Mouse (Mus musculus) heart, embryonic 10.5 days (tissue): ENCODE results near the gene Idi2. TPM values are rescaled to one million over a fixed set of nuclear protein-coding genes. Genes with fewer than 3 reads are reported as not detected.
"Not testable (repeated sequence)": the region's sequence is repeated elsewhere in the genome, so short reads cannot be mapped to it uniquely, and the experiment has no call there.

Experiments
- DNase-seq: peaks from one replicate; pipeline ENCODE4 v3.0.0-alpha.2; 2017; ENCODE audit warnings: low spot score
- H3K27ac ChIP-seq: fragments of 300-500 bp; sonication (generic); 2 replicates; pipeline ENCODE4 v1.5.1; 2016; ENCODE audit warnings: mild to moderate bottlenecking
- H3K27me3 ChIP-seq: fragments of 300-500 bp; sonication (generic); 2 replicates; pipeline ENCODE4 v1.6.1; 2016; ENCODE audit warnings: mild to moderate bottlenecking; ENCODE audit not compliant: poor library complexity, insufficient read depth, severe bottlenecking
- H3K36me3 ChIP-seq: fragments of 300-500 bp; sonication (generic); 2 replicates; pipeline ENCODE4 v1.6.1; 2016; ENCODE audit warnings: mild to moderate bottlenecking, moderate library complexity
- H3K4me1 ChIP-seq: fragments of 300-500 bp; sonication (generic); 2 replicates; pipeline ENCODE4 v1.6.1; 2016; ENCODE audit warnings: mild to moderate bottlenecking
- H3K4me3 ChIP-seq: fragments of 300-500 bp; sonication (generic); 2 replicates; pipeline ENCODE4 v1.5.1; 2016; ENCODE audit warnings: mild to moderate bottlenecking, moderate library complexity
- H3K9me3 ChIP-seq: fragments of 300-500 bp; sonication (generic); 2 replicates; pipeline ENCODE4 v1.6.1; 2016; ENCODE audit warnings: mild to moderate bottlenecking, moderate library complexity
- WGBS: fragments of 180-500 bp; shearing (Covaris S2); methylation state at CpG from one replicate; pipeline ENCODE4 v1.1.7; 2016; 5-methylcytosine and 5-hydroxymethylcytosine counted together
- polyA plus RNA-seq: library from polyadenylated mRNA; unstranded; fragments of >200 nt; fragmentation: Nextera tagmentation; extraction: Ambion mirVana; gene quantifications from 2 replicates; pipeline ENCODE4 v1.2.1, GENCODE M21; 2016

Idi2 gene
- polyA plus RNA-seq, 1 experiment from 2014 or later: not detected

GRCm38 (mm10) chr13:8962266-8962665 lies 9.6 kb downstream of the Idi2 start:
- H3K4me1 ChIP-seq, H3K36me3 ChIP-seq, DNase-seq, H3K27ac ChIP-seq, H3K27me3 ChIP-seq, H3K4me3 ChIP-seq, H3K9me3 ChIP-seq: not testable (repeated sequence)
- WGBS: 28% methylated on average over 5 of the region's 5 CpGs

GRCm38 (mm10) chr13:8965224-8965623 lies 12.6 kb downstream of the Idi2 start:
- no peaks in the 10 kb centered on the region for H3K27me3 ChIP-seq
- DNase-seq: no peak
- H3K4me1 ChIP-seq: no peaks in the 10 kb centered on the region
- no peaks in the 10 kb centered on the region for H3K9me3 ChIP-seq
- peaks cover 34% of the 10 kb centered on the region for H3K36me3 ChIP-seq
- no peak overlapping the region for H3K27ac ChIP-seq
- 90% methylated on average over 5 of the region's 5 CpGs for WGBS
- no peak overlapping the region for H3K4me3 ChIP-seq

GRCm38 (mm10) chr13:8967742-8968141 lies 15.1 kb downstream of the Idi2 start:
- Histone ChIP-seq H3K4me3 (no peak overlapping the region), H3K36me3 (peaks cover 56% of the 10 kb centered on the region), H3K27ac (no peak overlapping the region), H3K4me1 (no peaks in the 10 kb centered on the region), H3K9me3 (no peaks in the 10 kb centered on the region), H3K27me3 (no peaks in the 10 kb centered on the region)
- 94% methylated on average over 8 of the region's 8 CpGs for WGBS
- no peak for DNase-seq

GRCm38 (mm10) chr13:8972369-8972768 lies 19.7 kb downstream of the Idi2 start:
- no peaks in the 10 kb centered on the region for H3K9me3 ChIP-seq
- DNase-seq: no peak
- no peaks in the 10 kb centered on the region for H3K4me1 ChIP-seq
- H3K36me3 ChIP-seq: peaks cover 93% of the 10 kb centered on the region
- H3K4me3 ChIP-seq: no peak overlapping the region
- H3K27me3 ChIP-seq: no peaks in the 10 kb centered on the region
- H3K27ac ChIP-seq: no peak overlapping the region

- WGBS: 92% methylated on average over 3 of the region's 3 CpGs
- Histone ChIP-seq H3K27ac (no peak overlapping the region), H3K9me3 (no peaks in the 10 kb centered on the region), H3K27me3 (no peaks in the 10 kb centered on the region), H3K4me3 (no peak overlapping the region), H3K36me3 (peaks cover 94% of the 10 kb centered on the region), H3K4me1 (no peaks in the 10 kb centered on the region)
- no peak for DNase-seq
These were observed 20.3 kb downstream of the Idi2 start for GRCm38 (mm10) chr13:8972972-8973371.

GRCm38 (mm10) chr13:8992231-8992630 lies 39.6 kb downstream of the Idi2 start:
- WGBS: 90% methylated on average over 6 of the region's 6 CpGs
- no peak for DNase-seq
- no peaks in the 10 kb centered on the region for H3K9me3 ChIP-seq
- H3K4me3 ChIP-seq: no peak overlapping the region
- no peak overlapping the region for H3K27ac ChIP-seq
- peaks cover 43% of the 10 kb centered on the region for H3K36me3 ChIP-seq
- no peaks in the 10 kb centered on the region for H3K27me3 ChIP-seq
- peaks cover 6% of the 10 kb centered on the region for H3K4me1 ChIP-seq

GRCm38 (mm10) chr13:8995159-8995989 lies 42.7 kb downstream of the Idi2 start:
- Histone ChIP-seq H3K27me3 (no peaks in the 10 kb centered on the region), H3K9me3 (no peaks in the 10 kb centered on the region), H3K36me3 (peaks cover 13% of the 10 kb centered on the region), H3K4me1 (peaks cover 6% of the 10 kb centered on the region), H3K27ac (peak overlapping the region; percentile 96), H3K4me3 (peak overlapping the region; percentile 74)
- no peak for DNase-seq
- 2% methylated on average over 33 of the region's 33 CpGs for WGBS

- no peaks in the 10 kb centered on the region for H3K9me3 ChIP-seq
- peaks cover 6% of the 10 kb centered on the region for H3K4me1 ChIP-seq
- peak; percentile 98 for DNase-seq
- peak within 1 kb of the TSS; percentile 74 for H3K4me3 ChIP-seq
- peaks cover 8% of the 10 kb centered on the region; the same call in 1 of the 2 replicates for H3K36me3 ChIP-seq
- WGBS: 1% methylated on average over 51 of the region's 51 CpGs
- H3K27ac ChIP-seq: peak within 1 kb of the TSS; percentile 96
- H3K27me3 ChIP-seq: no peaks in the 10 kb centered on the region
These were observed 43.5 kb downstream of the Idi2 start, which contains the start of gene Gtpbp4 for GRCm38 (mm10) chr13:8995990-8996786. Gtpbp4 (minus strand) TSS chr13:8996083.

- not testable (repeated sequence) for H3K4me1 ChIP-seq, H3K9me3 ChIP-seq, DNase-seq, H3K27ac ChIP-seq, H3K36me3 ChIP-seq, H3K4me3 ChIP-seq, H3K27me3 ChIP-seq
- WGBS: 82% methylated on average over 5 of the region's 5 CpGs
These were observed 44.6 kb downstream of the Idi2 start for GRCm38 (mm10) chr13:8997221-8997620.

GRCm38 (mm10) chr13:8999464-8999863 lies 46.8 kb downstream of the Idi2 start:
- peaks cover 6% of the 10 kb centered on the region for H3K4me1 ChIP-seq
- no peak overlapping the region for H3K27ac ChIP-seq
- whole genome bisulfite sequencing: 83% methylated on average over 8 of the region's 8 CpGs
- H3K4me3 ChIP-seq: no peak overlapping the region
- H3K27me3 ChIP-seq: no peaks in the 10 kb centered on the region
- H3K9me3 ChIP-seq: no peaks in the 10 kb centered on the region
- DNase-seq: no peak
- H3K36me3 ChIP-seq: no peaks in the 10 kb centered on the region

GRCm38 (mm10) chr13:9003306-9003705 lies 50.6 kb downstream of the Idi2 start:
- DNase-seq: no peak
- H3K9me3 ChIP-seq: no peaks in the 10 kb centered on the region
- no peaks in the 10 kb centered on the region for H3K27me3 ChIP-seq
- no peaks in the 10 kb centered on the region for H3K36me3 ChIP-seq
- no peak overlapping the region for H3K4me3 ChIP-seq
- no peak overlapping the region for H3K27ac ChIP-seq
- 76% methylated on average over 2 of the region's 2 CpGs for WGBS
- H3K4me1 ChIP-seq: no peaks in the 10 kb centered on the region
